Mouse (Mus musculus) spleen, embryonic (tissue): ENCODE measurements around the gene Il1rapl1.
"Not testable (repeated sequence)": the region's sequence is repeated elsewhere in the genome, so short reads cannot be mapped to it uniquely, and the experiment has no call there.

Source experiments
- CTCF ChIA-PET: fragments of 350-600 bp; sonication (Branson Sonifier 250); formaldehyde crosslinking; loops from one replicate; lab custom pipeline; 2022; lab: Charles Lee

The Il1rapl1 gene

GRCm38 (mm10) chrX:87655644-87656043 lies 459.8 kb downstream of the Il1rapl1 start:
- CTCF ChIA-PET = no interaction called here

GRCm38 (mm10) chrX:87600914-87601313 lies 514.5 kb downstream of the Il1rapl1 start:
- CTCF ChIA-PET = no interaction called here

- CTCF ChIA-PET = no interaction called here
Measured at GRCm38 (mm10) chrX:87507997-87508396, 607.4 kb downstream of the Il1rapl1 start.

- CTCF ChIA-PET = no interaction called here
Measured at GRCm38 (mm10) chrX:87502604-87503003, 612.8 kb downstream of the Il1rapl1 start.

GRCm38 (mm10) chrX:87483416-87483815 lies 632.0 kb downstream of the Il1rapl1 start:
- CTCF ChIA-PET = no interaction called here

GRCm38 (mm10) chrX:87238191-87238590 lies 877.3 kb downstream of the Il1rapl1 start:
- CTCF ChIA-PET = not testable (repeated sequence)

- CTCF ChIA-PET = no interaction called here
Measured at GRCm38 (mm10) chrX:87225280-87225679, 890.2 kb downstream of the Il1rapl1 start.

GRCm38 (mm10) chrX:87002296-87002695 lies 1113.1 kb downstream of the Il1rapl1 start:
- CTCF ChIA-PET = no interaction called here

- CTCF ChIA-PET = no interaction called here
Measured at GRCm38 (mm10) chrX:86955126-86955525, 1160.3 kb downstream of the Il1rapl1 start.

- CTCF ChIA-PET = no interaction called here
Measured at GRCm38 (mm10) chrX:86954614-86955013, 1160.8 kb downstream of the Il1rapl1 start.

- CTCF ChIA-PET = no interaction called here
Measured at GRCm38 (mm10) chrX:86950940-86951339, 1164.5 kb downstream of the Il1rapl1 start.

GRCm38 (mm10) chrX:86949112-86949511 lies 1166.3 kb downstream of the Il1rapl1 start:
- CTCF ChIA-PET = no interaction called here

GRCm38 (mm10) chrX:86854835-86855234 lies 1260.6 kb downstream of the Il1rapl1 start:
- CTCF ChIA-PET = no interaction called here

GRCm38 (mm10) chrX:86808218-86808617 lies 1307.2 kb downstream of the Il1rapl1 start:
- CTCF ChIA-PET = no interaction called here

GRCm38 (mm10) chrX:86802725-86803124 lies 1312.7 kb downstream of the Il1rapl1 start:
- CTCF ChIA-PET = no interaction called here

GRCm38 (mm10) chrX:86728803-86729202 lies 1386.6 kb downstream of the Il1rapl1 start:
- CTCF ChIA-PET = no interaction called here
